Mouse (Mus musculus): ENCODE measurements at regions not wholly inside any gene's neighbourhood (a gene's known extent, or its start where the extent isn't known, plus 50 kb on each side); places are given as distances from the start of the nearest gene placed in this dataset.

DNA sequence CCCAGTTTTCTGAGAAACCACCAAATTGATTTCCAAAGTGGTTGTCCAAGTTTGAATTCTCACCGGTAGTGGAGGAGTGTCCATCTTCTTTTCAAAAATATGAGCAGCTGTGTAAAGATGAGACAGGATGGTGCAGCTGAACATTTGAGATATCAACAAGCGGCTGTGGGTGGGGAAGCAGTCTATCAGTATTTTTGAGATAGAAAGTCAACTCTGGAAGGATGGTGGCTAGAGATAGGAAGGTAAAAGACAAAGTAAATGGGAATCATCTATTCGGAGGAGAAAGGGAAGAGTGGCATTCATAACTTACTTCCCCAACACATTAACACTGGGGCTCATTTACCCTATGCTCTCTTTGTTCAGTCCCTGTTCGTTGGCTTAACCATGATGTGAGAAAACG lies 146.9 kb upstream of the Gmnc start:
- Histone ChIP-seq H3K27me3 (no peaks in the 10 kb centered on the region), H3K36me3 (no peaks in the 10 kb centered on the region), H3K9me3 (replicated peaks) (no peaks in the 10 kb centered on the region), H3K4me3 (no peak overlapping the region), H3K27ac (no peak overlapping the region), H3K4me2 (replicated peaks) (no peak overlapping the region), H3K4me1 (no peaks in the 10 kb centered on the region), H3K9ac (no peak overlapping the region)
- 90% methylated on average over 5 of the region's 5 CpGs for WGBS
- ATAC-seq (ENCODE audit: low FRiP score): no peak

- Histone ChIP-seq H3K27ac (no peak overlapping the region), H3K4me3 (no peak overlapping the region), H3K4me1 (no peaks in the 10 kb centered on the region), H3K9me3 (replicated peaks) (no peaks in the 10 kb centered on the region), H3K9ac (no peak overlapping the region), H3K36me3 (no peaks in the 10 kb centered on the region), H3K4me2 (replicated peaks) (no peak overlapping the region), H3K27me3 (no peaks in the 10 kb centered on the region)
- WGBS: 32% methylated on average over 1 of the region's 1 CpGs
- no peak for ATAC-seq (ENCODE audit: low FRiP score)
These were observed 147.5 kb upstream of the Gmnc start for GRCm38 (mm10) chr16:27138987-27139386.

DNA sequence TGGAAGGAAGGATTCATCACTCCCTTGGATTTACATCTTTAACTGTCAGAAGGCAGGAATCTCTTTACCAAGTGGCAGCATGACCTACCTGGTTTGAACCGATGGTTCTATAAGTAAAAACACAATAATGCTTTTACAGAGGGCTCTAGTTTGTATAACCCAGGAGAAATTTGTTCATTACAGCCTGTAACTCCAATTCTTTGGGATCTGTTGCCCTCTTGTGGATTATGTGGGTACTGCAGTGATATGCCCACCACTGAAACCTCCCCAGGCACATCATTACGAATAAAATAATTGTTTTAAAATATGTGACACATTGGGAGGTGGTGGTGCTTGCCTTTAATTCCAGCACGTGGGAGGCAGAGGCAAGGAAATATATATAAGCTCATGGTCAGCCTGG lies 148.6 kb upstream of the Gmnc start:
- no peaks in the 10 kb centered on the region for H3K27me3 ChIP-seq
- H3K27ac ChIP-seq: no peak overlapping the region
- no peaks in the 10 kb centered on the region for H3K36me3 ChIP-seq
- H3K4me2 ChIP-seq (replicated peaks): no peak overlapping the region
- no peak overlapping the region for H3K4me3 ChIP-seq
- no peaks in the 10 kb centered on the region for H3K4me1 ChIP-seq
- no peaks in the 10 kb centered on the region for H3K9me3 ChIP-seq (replicated peaks)
- H3K9ac ChIP-seq: no peak overlapping the region
- WGBS: 17% methylated on average over 3 of the region's 3 CpGs
- peak; percentile 48; the same call in 1 of the 2 replicates for ATAC-seq (ENCODE audit: low FRiP score)

GRCm38 (mm10) chr16:27155805-27156204 lies 151.5 kb upstream of the Ostn start:
- 85% methylated on average over 4 of the region's 4 CpGs for whole genome bisulfite sequencing
- no peak overlapping the region for H3K27ac ChIP-seq
- H3K9ac ChIP-seq: no peak overlapping the region

DNA sequence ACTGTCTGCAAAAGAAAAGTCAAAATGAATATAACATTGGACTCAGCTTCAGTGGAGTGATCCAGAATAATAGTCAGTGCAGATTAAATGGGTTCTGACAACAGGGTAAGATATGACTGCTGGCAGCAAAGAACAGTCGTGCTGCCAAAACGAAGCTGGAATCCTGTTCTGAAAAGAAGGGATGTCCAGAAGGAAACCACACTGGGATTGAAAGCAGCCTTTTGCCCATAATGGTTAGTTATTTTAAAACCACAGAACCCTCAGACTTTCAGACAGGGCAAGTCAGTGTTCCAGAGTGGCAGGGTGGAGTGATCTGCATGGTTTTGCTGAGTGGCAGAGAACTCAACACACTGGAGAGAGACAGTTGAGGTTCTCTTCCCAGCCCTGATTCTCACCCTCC lies 111.6 kb upstream of the Ostn start:
- no peaks in the 10 kb centered on the region for H3K36me3 ChIP-seq
- H3K4me3 ChIP-seq: no peak overlapping the region
- H3K4me1 ChIP-seq: no peaks in the 10 kb centered on the region
- H3K27me3 ChIP-seq: no peaks in the 10 kb centered on the region
- ATAC-seq (ENCODE audit: low FRiP score): no peak
- H3K9me3 ChIP-seq (replicated peaks): no peaks in the 10 kb centered on the region
- 89% methylated on average over 2 of the region's 2 CpGs for WGBS
- H3K27ac ChIP-seq: no peak overlapping the region
- H3K9ac ChIP-seq: no peak overlapping the region
- no peak overlapping the region for H3K4me2 ChIP-seq (replicated peaks)

More at GRCm38 (mm10) chr16:27155805-27156204, 151.5 kb upstream of the Ostn start:
- Histone ChIP-seq H3K4me3 (no peak overlapping the region), H3K27me3 (no peaks in the 10 kb centered on the region), H3K4me2 (replicated peaks) (no peak overlapping the region), H3K4me1 (no peaks in the 10 kb centered on the region), H3K9me3 (replicated peaks) (no peaks in the 10 kb centered on the region), H3K36me3 (no peaks in the 10 kb centered on the region)
- no peak for ATAC-seq (ENCODE audit: low FRiP score)
